Mouse (Mus musculus): Measurements from ENCODE around the gene Gm17359. TPM values are rescaled to one million over a fixed set of nuclear protein-coding genes. Genes with fewer than 3 reads are reported as not detected.

The Gm17359 gene
- polyA plus RNA-seq, 1 experiment from 2014 or later, result not detected

GRCm38 (mm10) chr3:79310184-79310583 is 26.3 kb upstream of the Gm17359 start:
- 54% methylated on average over 7 of the region's 7 CpGs for WGBS
- Histone ChIP-seq H3K9ac (no peak overlapping the region), H3K27ac (no peak overlapping the region), H3K27me3 (no peaks in the 10 kb centered on the region), H3K4me1 (peaks cover 11% of the 10 kb centered on the region), H3K9me3 (no peaks in the 10 kb centered on the region), H3K4me3 (no peak overlapping the region), H3K36me3 (no peaks in the 10 kb centered on the region), H3K4me2 (no peak overlapping the region)
- ATAC-seq (ENCODE audit: insufficient number of reproducible peaks, insufficient read depth, low FRiP score, low TSS enrichment, low read depth), result no peak

GRCm38 (mm10) chr3:79311895-79312294 is 24.6 kb upstream of the Gm17359 start:
- no peak for ATAC-seq (ENCODE audit: insufficient number of reproducible peaks, insufficient read depth, low FRiP score, low TSS enrichment, low read depth)
- no peak overlapping the region for H3K9ac ChIP-seq

GRCm38 (mm10) chr3:79314006-79314698 is 22.3 kb upstream of the Gm17359 start:
- no peak overlapping the region for H3K4me2 ChIP-seq
- H3K36me3 ChIP-seq, result no peaks in the 10 kb centered on the region
- H3K9me3 ChIP-seq, result no peaks in the 10 kb centered on the region
- no peak overlapping the region for H3K9ac ChIP-seq
- no peak for ATAC-seq (ENCODE audit: insufficient number of reproducible peaks, insufficient read depth, low FRiP score, low TSS enrichment, low read depth)
- no peaks in the 10 kb centered on the region for H3K27me3 ChIP-seq
- no peak overlapping the region for H3K27ac ChIP-seq
- WGBS, result 55% methylated on average over 10 of the region's 10 CpGs
- H3K4me1 ChIP-seq, result peaks cover 11% of the 10 kb centered on the region
- H3K4me3 ChIP-seq, result no peak overlapping the region

More at GRCm38 (mm10) chr3:79311895-79312294, 24.6 kb upstream of the Gm17359 start:
- peaks cover 11% of the 10 kb centered on the region for H3K4me1 ChIP-seq
- no peaks in the 10 kb centered on the region for H3K36me3 ChIP-seq
- H3K9me3 ChIP-seq, result no peaks in the 10 kb centered on the region
- no peak overlapping the region for H3K4me3 ChIP-seq
- H3K27me3 ChIP-seq, result no peaks in the 10 kb centered on the region
- no peak overlapping the region for H3K27ac ChIP-seq
- H3K4me2 ChIP-seq, result no peak overlapping the region

GRCm38 (mm10) chr3:79324697-79325526 is 11.5 kb upstream of the Gm17359 start:
- H3K4me2 ChIP-seq, result peak overlapping the region; percentile 53
- H3K9me3 ChIP-seq, result no peaks in the 10 kb centered on the region
- peak; percentile 81 for ATAC-seq (ENCODE audit: insufficient number of reproducible peaks, insufficient read depth, low FRiP score, low TSS enrichment, low read depth)
- no peak overlapping the region for H3K9ac ChIP-seq
- peak overlapping the region; percentile 90 for H3K27ac ChIP-seq
- H3K4me3 ChIP-seq, result no peak overlapping the region; the same call in 1 of the 2 replicates
- H3K36me3 ChIP-seq, result no peaks in the 10 kb centered on the region
- 8% methylated on average over 10 of the region's 10 CpGs for WGBS
- H3K27me3 ChIP-seq, result no peaks in the 10 kb centered on the region
- H3K4me1 ChIP-seq, result peaks cover 44% of the 10 kb centered on the region

- H3K4me2 ChIP-seq, result peak overlapping the region; percentile 40
- H3K9me3 ChIP-seq, result no peaks in the 10 kb centered on the region
- H3K4me3 ChIP-seq, result no peak overlapping the region
- H3K27me3 ChIP-seq, result no peaks in the 10 kb centered on the region
- peak overlapping the region; percentile 49; the same call in 1 of the 2 replicates for H3K9ac ChIP-seq
- WGBS, result 9% methylated on average over 8 of the region's 8 CpGs
- peak overlapping the region; percentile 87 for H3K27ac ChIP-seq
- no peak for ATAC-seq (ENCODE audit: insufficient number of reproducible peaks, insufficient read depth, low FRiP score, low TSS enrichment, low read depth)
- H3K36me3 ChIP-seq, result no peaks in the 10 kb centered on the region
- H3K4me1 ChIP-seq, result peaks cover 45% of the 10 kb centered on the region
Measured at GRCm38 (mm10) chr3:79329691-79330315, 6.7 kb upstream of the Gm17359 start.

- Histone ChIP-seq H3K9ac (no peak overlapping the region), H3K27me3 (no peaks in the 10 kb centered on the region), H3K4me2 (no peak overlapping the region), H3K4me1 (peaks cover 30% of the 10 kb centered on the region), H3K27ac (no peak overlapping the region), H3K4me3 (no peak overlapping the region), H3K36me3 (no peaks in the 10 kb centered on the region), H3K9me3 (no peaks in the 10 kb centered on the region)
- WGBS, result 72% methylated on average over 7 of the region's 7 CpGs
- ATAC-seq (ENCODE audit: insufficient number of reproducible peaks, insufficient read depth, low FRiP score, low TSS enrichment, low read depth), result no peak
Measured at GRCm38 (mm10) chr3:79333051-79333450, 3.4 kb upstream of the Gm17359 start.

- peaks cover 24% of the 10 kb centered on the region for H3K4me1 ChIP-seq
- no peak for ATAC-seq (ENCODE audit: insufficient number of reproducible peaks, insufficient read depth, low FRiP score, low TSS enrichment, low read depth)
- no peak overlapping the region for H3K4me2 ChIP-seq
- H3K4me3 ChIP-seq, result no peak overlapping the region
- WGBS, result 87% methylated on average over 8 of the region's 8 CpGs
- no peak overlapping the region for H3K9ac ChIP-seq
- no peaks in the 10 kb centered on the region for H3K9me3 ChIP-seq
- no peak overlapping the region for H3K27ac ChIP-seq
- H3K36me3 ChIP-seq, result no peaks in the 10 kb centered on the region
- no peaks in the 10 kb centered on the region for H3K27me3 ChIP-seq
Measured at GRCm38 (mm10) chr3:79333643-79334200, 2.7 kb upstream of the Gm17359 start.

- no peaks in the 10 kb centered on the region for H3K4me1 ChIP-seq
Measured at GRCm38 (mm10) chr3:79340737-79341136, 4.3 kb downstream of the Gm17359 start.

GRCm38 (mm10) chr3:79342961-79343735 is 6.7 kb downstream of the Gm17359 start:
- Histone ChIP-seq H3K4me1 (no peaks in the 10 kb centered on the region), H3K9ac (no peak overlapping the region), H3K9me3 (no peaks in the 10 kb centered on the region), H3K4me2 (no peak overlapping the region), H3K27ac (no peak overlapping the region), H3K4me3 (no peak overlapping the region), H3K27me3 (no peaks in the 10 kb centered on the region), H3K36me3 (no peaks in the 10 kb centered on the region)
- no peak for ATAC-seq (ENCODE audit: insufficient number of reproducible peaks, insufficient read depth, low FRiP score, low TSS enrichment, low read depth)
- 77% methylated on average over 17 of the region's 17 CpGs for WGBS

More at GRCm38 (mm10) chr3:79340737-79341136, 4.3 kb downstream of the Gm17359 start:
- no peak overlapping the region for H3K9ac ChIP-seq
- H3K27ac ChIP-seq, result no peak overlapping the region
- 40% methylated on average over 3 of the region's 3 CpGs for WGBS
- H3K4me2 ChIP-seq, result no peak overlapping the region
- no peaks in the 10 kb centered on the region for H3K9me3 ChIP-seq
- no peak overlapping the region for H3K4me3 ChIP-seq
- H3K27me3 ChIP-seq, result no peaks in the 10 kb centered on the region
- ATAC-seq (ENCODE audit: insufficient number of reproducible peaks, insufficient read depth, low FRiP score, low TSS enrichment, low read depth), result no peak
- H3K36me3 ChIP-seq, result no peaks in the 10 kb centered on the region

- no peak for ATAC-seq (ENCODE audit: insufficient number of reproducible peaks, insufficient read depth, low FRiP score, low TSS enrichment, low read depth)
- Histone ChIP-seq H3K4me1 (no peaks in the 10 kb centered on the region), H3K9ac (no peak overlapping the region), H3K36me3 (no peaks in the 10 kb centered on the region), H3K27me3 (no peaks in the 10 kb centered on the region), H3K27ac (no peak overlapping the region), H3K4me2 (no peak overlapping the region), H3K4me3 (no peak overlapping the region), H3K9me3 (no peaks in the 10 kb centered on the region)
- 53% methylated on average over 1 of the region's 1 CpGs for WGBS
Measured at GRCm38 (mm10) chr3:79349311-79349710, 12.8 kb downstream of the Gm17359 start.

GRCm38 (mm10) chr3:79358721-79359120 is 22.3 kb downstream of the Gm17359 start:
- Histone ChIP-seq H3K9me3 (no peaks in the 10 kb centered on the region), H3K27ac (no peak overlapping the region), H3K4me3 (no peak overlapping the region), H3K4me1 (peaks cover 12% of the 10 kb centered on the region), H3K27me3 (no peaks in the 10 kb centered on the region), H3K4me2 (no peak overlapping the region), H3K36me3 (no peaks in the 10 kb centered on the region), H3K9ac (no peak overlapping the region)
- 45% methylated on average over 4 of the region's 4 CpGs for WGBS
- no peak for ATAC-seq (ENCODE audit: insufficient number of reproducible peaks, insufficient read depth, low FRiP score, low TSS enrichment, low read depth)
